Mouse (Mus musculus) ES-Bruce4 (cell line): ENCODE data around the gene Wasf1. TPM values are rescaled to one million over a fixed set of nuclear protein-coding genes. Genes with fewer than 3 reads are reported as not detected.

Experiments used
- H3K27ac ChIP-seq: 2 replicates; pipeline ENCODE4 v1.5.1; 2012; ENCODE audit warnings: low read length, inconsistent platforms; ENCODE audit not compliant: insufficient read depth
- H3K27me3 ChIP-seq: 2 replicates; pipeline ENCODE4 v1.6.1; 2012; ENCODE audit warnings: mild to moderate bottlenecking, low read length, inconsistent platforms; ENCODE audit not compliant: control insufficient read depth, poor library complexity, insufficient read depth, severe bottlenecking
- H3K36me3 ChIP-seq: 2 replicates; pipeline ENCODE4 v1.6.1; 2012; ENCODE audit warnings: inconsistent platforms, mild to moderate bottlenecking, low read length, moderate library complexity; ENCODE audit not compliant: control insufficient read depth, poor library complexity, insufficient read depth, severe bottlenecking
- H3K4me1 ChIP-seq: one replicate; pipeline ENCODE4 v1.8.1; 2011; ENCODE audit warnings: low read length; ENCODE audit not compliant: control insufficient read depth, insufficient read depth
- H3K4me3 ChIP-seq: 2 replicates; pipeline ENCODE4 v1.5.1; 2011; ENCODE audit warnings: low read depth, mild to moderate bottlenecking, low read length
- H3K9ac ChIP-seq: 2 replicates; pipeline ENCODE4 v1.6.1; 2012; ENCODE audit warnings: low read depth, mild to moderate bottlenecking, inconsistent platforms; ENCODE audit not compliant: poor library complexity, severe bottlenecking
- H3K9me3 ChIP-seq: replicated peaks from 2 replicates; pipeline ENCODE4 v1.6.1; 2012; ENCODE audit warnings: mild to moderate bottlenecking, low read length, inconsistent platforms; ENCODE audit not compliant: control insufficient read depth, poor library complexity, insufficient read depth, severe bottlenecking
- CTCF ChIP-seq: IDR thresholded peaks from one replicate; pipeline ENCODE4 v1.8.1; 2011; ENCODE audit warnings: low read depth, low read length
- EP300 ChIP-seq: IDR thresholded peaks from 2 replicates; pipeline ENCODE4 v1.6.1; 2011; ENCODE audit warnings: low read depth, low read length; ENCODE audit not compliant: insufficient read depth
- POLR2A ChIP-seq: IDR thresholded peaks from one replicate; pipeline ENCODE4 v1.8.1; 2011; ENCODE audit warnings: low read length; ENCODE audit not compliant: insufficient read depth
- polyA plus RNA-seq: library from polyadenylated mRNA; stranded (reverse); fragments of >200 nt; gene quantifications from 2 replicates; pipeline ENCODE4 v1.2.4, GENCODE M21; 2011; ENCODE audit warnings: low read depth; ENCODE audit not compliant: missing spikeins, insufficient read depth, insufficient read length

Gene Wasf1
- polyA plus RNA-seq, 1 experiment = 47.3 TPM

- Histone ChIP-seq H3K36me3 (no peaks in the 10 kb centered on the region), H3K4me1 (no peaks in the 10 kb centered on the region), H3K9me3 (no peaks in the 10 kb centered on the region), H3K27ac (no peak overlapping the region), H3K9ac (no peak overlapping the region), H3K27me3 (no peaks in the 10 kb centered on the region; the same call in 1 of the 2 replicates), H3K4me3 (no peak overlapping the region)
- TF ChIP-seq EP300 = no peak
- no peak for TF ChIP-seq CTCF
- TF ChIP-seq POLR2A = no peak
Measured at GRCm38 (mm10) chr10:40968551-40968950, 85.3 kb downstream of the Wasf1 start.

GRCm38 (mm10) chr10:40969372-40970033 lies 86.2 kb downstream of the Wasf1 start:
- Histone ChIP-seq H3K36me3 (no peaks in the 10 kb centered on the region), H3K27me3 (no peaks in the 10 kb centered on the region; the same call in 1 of the 2 replicates), H3K9ac (no peak overlapping the region), H3K4me3 (no peak overlapping the region), H3K27ac (no peak overlapping the region), H3K9me3 (no peaks in the 10 kb centered on the region), H3K4me1 (no peaks in the 10 kb centered on the region)
- TF ChIP-seq EP300 (no peak), POLR2A (no peak)

- no peak overlapping the region for H3K4me3 ChIP-seq
- H3K4me1 ChIP-seq = no peaks in the 10 kb centered on the region
- H3K27me3 ChIP-seq = no peaks in the 10 kb centered on the region; the same call in 1 of the 2 replicates
- no peaks in the 10 kb centered on the region for H3K36me3 ChIP-seq
- no peak overlapping the region for H3K9ac ChIP-seq
- H3K27ac ChIP-seq = no peak overlapping the region
- TF ChIP-seq POLR2A (no peak), EP300 (no peak), CTCF (no peak)
- H3K9me3 ChIP-seq = no peaks in the 10 kb centered on the region
Measured at GRCm38 (mm10) chr10:40970601-40971245, 87.4 kb downstream of the Wasf1 start.

GRCm38 (mm10) chr10:40971256-40971655 lies 88.0 kb downstream of the Wasf1 start:
- Histone ChIP-seq H3K9ac (no peak overlapping the region), H3K36me3 (no peaks in the 10 kb centered on the region), H3K4me3 (no peak overlapping the region), H3K27me3 (no peaks in the 10 kb centered on the region; the same call in 1 of the 2 replicates), H3K27ac (no peak overlapping the region), H3K4me1 (no peaks in the 10 kb centered on the region), H3K9me3 (no peaks in the 10 kb centered on the region)
- TF ChIP-seq EP300 (no peak), CTCF (no peak), POLR2A (no peak)

GRCm38 (mm10) chr10:40983761-40984160 lies 100.5 kb downstream of the Wasf1 start:
- H3K9ac ChIP-seq = no peak overlapping the region
- H3K4me1 ChIP-seq = no peaks in the 10 kb centered on the region
- TF ChIP-seq CTCF (no peak), EP300 (no peak), POLR2A (no peak)
- 0 out of 2 replicates have a peak, but pooled peaks cover 2% of the 10 kb centered on the region for H3K9me3 ChIP-seq
- H3K36me3 ChIP-seq = no peaks in the 10 kb centered on the region
- no peaks in the 10 kb centered on the region for H3K27me3 ChIP-seq
- no peak overlapping the region for H3K27ac ChIP-seq
- no peak overlapping the region for H3K4me3 ChIP-seq

GRCm38 (mm10) chr10:40984600-40984999 lies 101.3 kb downstream of the Wasf1 start:
- H3K27me3 ChIP-seq = no peaks in the 10 kb centered on the region
- H3K4me1 ChIP-seq = no peaks in the 10 kb centered on the region
- no peak overlapping the region for H3K27ac ChIP-seq
- 0 out of 2 replicates have a peak, but pooled peaks cover 2% of the 10 kb centered on the region for H3K9me3 ChIP-seq
- no peak overlapping the region for H3K4me3 ChIP-seq
- no peaks in the 10 kb centered on the region for H3K36me3 ChIP-seq
- TF ChIP-seq POLR2A (no peak), EP300 (no peak), CTCF (no peak)
- H3K9ac ChIP-seq = no peak overlapping the region
